Mouse (Mus musculus): ENCODE data around the gene Tfap4. TPM values are rescaled to one million over a fixed set of nuclear protein-coding genes. Genes with fewer than 3 reads are reported as not detected.

The Tfap4 gene
- polyA plus RNA-seq, 1 experiment, result 46.2 TPM

- H3K4me1 ChIP-seq, result peaks cover 19% of the 10 kb centered on the region
- H3K27me3 ChIP-seq (replicated peaks), result peaks cover 23% of the 10 kb centered on the region
- TF ChIP-seq GATA1 (IDR thresholded peaks at IDR 0.05; ENCODE audit: borderline replicate concordance, low read length) (no peak), FLI1 (IDR thresholded peaks at IDR 0.05; ENCODE audit: low read length) (no peak)
- H3K4me3 ChIP-seq (replicated peaks), result no peak overlapping the region
- no peaks in the 10 kb centered on the region for H3K36me3 ChIP-seq (replicated peaks; ENCODE audit: low read length)
- no peaks in the 10 kb centered on the region for H3K9me3 ChIP-seq
Observed at GRCm38 (mm10) chr16:4521074-4521667, 38.5 kb downstream of the Tfap4 start.

- Histone ChIP-seq H3K36me3 (replicated peaks; ENCODE audit: low read length) (no peaks in the 10 kb centered on the region), H3K4me3 (replicated peaks) (no peak overlapping the region), H3K4me1 (peaks cover 19% of the 10 kb centered on the region), H3K9me3 (no peaks in the 10 kb centered on the region), H3K27me3 (replicated peaks) (peaks cover 23% of the 10 kb centered on the region)
- no peak for TF ChIP-seq FLI1 (IDR thresholded peaks at IDR 0.05; ENCODE audit: low read length)
- TF ChIP-seq GATA1 (IDR thresholded peaks at IDR 0.05; ENCODE audit: borderline replicate concordance, low read length), result no peak
Observed at GRCm38 (mm10) chr16:4520673-4521072, 39.0 kb downstream of the Tfap4 start.

DNA sequence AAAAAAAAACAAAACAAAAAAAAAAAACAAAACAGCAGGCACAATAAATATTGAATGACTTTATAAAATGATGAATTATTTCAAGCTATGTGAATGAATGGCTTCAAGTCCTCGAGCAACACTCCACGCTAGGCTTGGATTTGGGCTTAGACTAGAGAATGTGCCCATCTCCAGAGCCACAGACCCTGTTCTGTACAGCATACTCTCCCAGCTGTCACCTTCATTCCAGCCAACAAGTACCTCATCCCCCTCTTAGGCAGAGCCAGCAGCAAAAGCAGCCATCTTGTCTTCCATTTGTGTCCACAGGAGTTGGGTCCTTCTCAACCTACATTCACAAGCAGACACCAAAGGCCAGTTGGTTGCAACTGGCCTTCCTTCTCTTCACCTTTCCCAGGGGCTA is 39.8 kb downstream of the Tfap4 start:
- H3K9me3 ChIP-seq, result no peaks in the 10 kb centered on the region
- peaks cover 25% of the 10 kb centered on the region for H3K27me3 ChIP-seq (replicated peaks)
- peaks cover 19% of the 10 kb centered on the region for H3K4me1 ChIP-seq
- TF ChIP-seq GATA1 (IDR thresholded peaks at IDR 0.05; ENCODE audit: borderline replicate concordance, low read length), result no peak
- no peak for TF ChIP-seq FLI1 (IDR thresholded peaks at IDR 0.05; ENCODE audit: low read length)
- no peaks in the 10 kb centered on the region for H3K36me3 ChIP-seq (replicated peaks; ENCODE audit: low read length)
- H3K4me3 ChIP-seq (replicated peaks), result no peak overlapping the region

GRCm38 (mm10) chr16:4519157-4519556 is 40.5 kb downstream of the Tfap4 start:
- Histone ChIP-seq H3K9me3 (no peaks in the 10 kb centered on the region), H3K4me3 (replicated peaks) (no peak overlapping the region), H3K4me1 (peaks cover 19% of the 10 kb centered on the region), H3K36me3 (replicated peaks; ENCODE audit: low read length) (no peaks in the 10 kb centered on the region), H3K27me3 (replicated peaks) (peaks cover 25% of the 10 kb centered on the region)
- no peak for TF ChIP-seq FLI1 (IDR thresholded peaks at IDR 0.05; ENCODE audit: low read length)

GRCm38 (mm10) chr16:4517906-4518305 is 41.7 kb downstream of the Tfap4 start:
- Histone ChIP-seq H3K9me3 (no peaks in the 10 kb centered on the region), H3K4me1 (peaks cover 26% of the 10 kb centered on the region), H3K36me3 (replicated peaks; ENCODE audit: low read length) (no peaks in the 10 kb centered on the region), H3K27me3 (replicated peaks) (peaks cover 21% of the 10 kb centered on the region), H3K4me3 (replicated peaks) (no peak overlapping the region)
- TF ChIP-seq GATA1 (IDR thresholded peaks at IDR 0.05; ENCODE audit: borderline replicate concordance, low read length), result no peak

GRCm38 (mm10) chr16:4514383-4514782 is 45.3 kb downstream of the Tfap4 start:
- no peak for TF ChIP-seq FLI1 (IDR thresholded peaks at IDR 0.05; ENCODE audit: low read length)
- no peak for TF ChIP-seq GATA1 (IDR thresholded peaks at IDR 0.05; ENCODE audit: borderline replicate concordance, low read length)

DNA sequence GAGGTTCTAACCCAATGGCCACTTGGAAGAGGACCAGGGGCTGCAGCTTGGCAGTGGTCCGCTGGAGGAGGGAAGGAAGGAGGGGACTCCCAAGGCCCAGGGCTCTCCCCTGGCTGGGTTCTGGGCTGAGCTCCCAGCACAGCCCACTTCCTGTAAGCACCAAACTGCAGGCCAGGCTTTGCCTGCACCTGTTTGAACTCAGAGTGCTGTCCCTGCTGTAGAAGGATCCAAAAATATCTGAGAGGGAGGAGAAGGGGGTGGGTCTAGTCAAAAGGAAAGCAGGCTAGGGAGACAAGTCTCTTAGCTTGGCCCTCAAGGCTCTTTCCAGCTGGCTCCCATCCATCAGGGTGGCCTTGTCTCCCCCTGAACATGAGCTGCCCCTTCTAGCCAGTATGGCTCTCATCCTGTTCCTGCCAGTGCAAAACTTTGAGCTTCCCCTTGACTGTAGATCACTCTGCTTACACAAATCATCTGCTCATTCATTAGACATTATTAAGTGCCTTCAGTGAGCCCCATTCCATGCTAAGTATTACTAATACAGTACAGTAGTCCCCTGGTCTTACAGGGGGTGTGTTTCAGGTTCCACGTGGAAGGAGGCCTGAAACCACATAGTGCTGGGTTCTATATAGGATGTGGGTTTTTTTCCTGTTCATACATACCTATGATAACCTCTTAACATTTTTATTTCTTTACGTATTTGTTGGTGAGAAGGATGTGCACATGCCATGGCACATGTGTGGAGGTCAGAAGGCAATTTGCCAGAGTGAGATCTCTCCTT is 46.8 kb downstream of the Tfap4 start:
- no peaks in the 10 kb centered on the region for H3K9me3 ChIP-seq
- peaks cover 22% of the 10 kb centered on the region for H3K4me1 ChIP-seq
- no peak for TF ChIP-seq GATA1 (IDR thresholded peaks at IDR 0.05; ENCODE audit: borderline replicate concordance, low read length)
- no peak for TF ChIP-seq FLI1 (IDR thresholded peaks at IDR 0.05; ENCODE audit: low read length)
- no peaks in the 10 kb centered on the region for H3K36me3 ChIP-seq (replicated peaks; ENCODE audit: low read length)
- peaks cover 2% of the 10 kb centered on the region for H3K27me3 ChIP-seq (replicated peaks)
- no peak overlapping the region for H3K4me3 ChIP-seq (replicated peaks)

More at GRCm38 (mm10) chr16:4514383-4514782, 45.3 kb downstream of the Tfap4 start:
- peaks cover 26% of the 10 kb centered on the region for H3K4me1 ChIP-seq
- H3K27me3 ChIP-seq (replicated peaks), result peaks cover 2% of the 10 kb centered on the region
- H3K36me3 ChIP-seq (replicated peaks; ENCODE audit: low read length), result no peaks in the 10 kb centered on the region
- no peak overlapping the region for H3K4me3 ChIP-seq (replicated peaks)
- no peaks in the 10 kb centered on the region for H3K9me3 ChIP-seq

- TF ChIP-seq GATA1 (IDR thresholded peaks at IDR 0.05; ENCODE audit: borderline replicate concordance, low read length) (no peak), FLI1 (IDR thresholded peaks at IDR 0.05; ENCODE audit: low read length) (no peak)
- Histone ChIP-seq H3K4me3 (replicated peaks) (no peak overlapping the region), H3K4me1 (peaks cover 27% of the 10 kb centered on the region)
Observed at GRCm38 (mm10) chr16:4511371-4511770, 48.3 kb downstream of the Tfap4 start.

GRCm38 (mm10) chr16:4506181-4506580 is 53.5 kb downstream of the Tfap4 start:
- H3K27me3 ChIP-seq (replicated peaks), result no peaks in the 10 kb centered on the region
- H3K4me3 ChIP-seq (replicated peaks), result no peak overlapping the region
- no peaks in the 10 kb centered on the region for H3K36me3 ChIP-seq (replicated peaks; ENCODE audit: low read length)
- TF ChIP-seq GATA1 (IDR thresholded peaks at IDR 0.05; ENCODE audit: borderline replicate concordance, low read length), result no peak
- no peak for TF ChIP-seq FLI1 (IDR thresholded peaks at IDR 0.05; ENCODE audit: low read length)
- peaks cover 22% of the 10 kb centered on the region for H3K4me1 ChIP-seq
- H3K9me3 ChIP-seq, result no peaks in the 10 kb centered on the region

More at GRCm38 (mm10) chr16:4511371-4511770, 48.3 kb downstream of the Tfap4 start:
- Histone ChIP-seq H3K36me3 (replicated peaks; ENCODE audit: low read length) (no peaks in the 10 kb centered on the region), H3K9me3 (no peaks in the 10 kb centered on the region), H3K27me3 (replicated peaks) (peaks cover 2% of the 10 kb centered on the region)

DNA sequence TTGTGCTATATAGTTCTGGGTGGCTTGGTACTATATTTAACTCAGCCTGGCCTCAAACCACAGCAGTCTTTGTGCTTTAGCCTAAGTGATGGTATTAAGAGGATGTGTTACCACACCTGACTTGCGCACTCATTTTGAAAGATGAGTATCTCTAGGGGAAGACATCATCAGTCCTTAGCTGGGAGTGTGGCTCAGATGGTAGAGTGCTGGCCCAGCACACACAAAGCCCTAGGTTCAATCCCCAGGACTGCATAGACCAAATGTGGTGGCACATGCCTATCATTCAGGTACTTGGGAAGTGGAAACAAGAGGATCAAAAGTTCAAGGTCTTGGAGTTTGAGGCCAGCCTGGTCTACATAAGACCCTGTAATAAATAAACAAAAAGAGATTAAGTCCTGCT is 56.2 kb downstream of the Tfap4 start:
- TF ChIP-seq FLI1 (IDR thresholded peaks at IDR 0.05; ENCODE audit: low read length) (no peak), GATA1 (IDR thresholded peaks at IDR 0.05; ENCODE audit: borderline replicate concordance, low read length) (no peak)
- Histone ChIP-seq H3K27me3 (replicated peaks) (no peaks in the 10 kb centered on the region), H3K9me3 (no peaks in the 10 kb centered on the region), H3K4me1 (peaks cover 44% of the 10 kb centered on the region), H3K4me3 (replicated peaks) (no peak overlapping the region), H3K36me3 (replicated peaks; ENCODE audit: low read length) (no peaks in the 10 kb centered on the region)

All from megakaryocyte, embryonic 14.5 days (primary cell).